Mouse (Mus musculus): ENCODE data around the gene Rnf4.

The Rnf4 gene

GRCm38 (mm10) chr5:34340246-34340645 is 4.2 kb downstream of the Rnf4 start:
- no peak for DNase-seq

GRCm38 (mm10) chr5:34352084-34352631 is 16.1 kb downstream of the Rnf4 start:
- no peak for DNase-seq

- no peak for DNase-seq
These were observed 24.2 kb downstream of the Rnf4 start for GRCm38 (mm10) chr5:34360261-34360660.

- DNase-seq = no peak
These were observed 27.0 kb downstream of the Rnf4 start for GRCm38 (mm10) chr5:34363115-34363514.

DNA sequence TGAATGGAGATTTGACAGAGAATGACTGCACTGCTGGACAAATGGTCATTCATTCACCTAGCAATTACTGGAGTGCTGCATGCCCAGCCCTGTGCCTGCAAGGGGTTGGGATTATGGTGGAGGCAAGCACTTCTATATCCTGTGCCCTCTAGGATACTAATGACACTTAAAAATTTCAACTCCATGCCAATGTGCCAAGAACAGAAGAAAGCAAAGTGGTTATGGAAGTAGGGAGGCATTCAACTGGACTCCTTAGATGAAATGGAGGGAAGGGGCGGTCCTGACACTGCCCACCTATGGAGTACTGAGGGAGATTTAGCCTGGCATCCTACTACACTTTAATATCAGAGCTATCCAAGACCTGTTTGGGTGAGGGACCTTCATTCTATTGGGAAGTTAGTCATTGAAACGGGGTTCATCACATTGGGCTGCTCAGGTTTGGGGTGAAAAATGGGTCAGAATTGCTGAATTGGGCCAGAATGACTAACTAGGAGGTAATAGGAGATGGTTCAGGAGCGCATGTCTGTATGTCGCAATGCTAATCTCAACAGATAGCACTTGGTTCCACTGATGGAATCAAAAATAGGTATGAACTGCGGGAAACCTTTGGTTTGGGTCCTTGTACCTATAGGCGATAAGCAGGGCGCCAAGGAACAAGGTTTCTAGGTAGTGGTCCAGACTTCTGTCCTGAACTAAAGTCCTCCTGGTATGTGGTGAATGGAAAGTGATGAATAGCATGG is 32.6 kb downstream of the Rnf4 start:
- no peak for DNase-seq

GRCm38 (mm10) chr5:34369341-34370021 is 33.4 kb downstream of the Rnf4 start, which contains the start of gene Fam193a:
TSS of gene Fam193a (plus strand) at chr5:34369933.
- peak; percentile 99 for DNase-seq

- DNase-seq = peak; percentile 55
These were observed 34.1 kb downstream of the Rnf4 start for GRCm38 (mm10) chr5:34370022-34370823.

DNA sequence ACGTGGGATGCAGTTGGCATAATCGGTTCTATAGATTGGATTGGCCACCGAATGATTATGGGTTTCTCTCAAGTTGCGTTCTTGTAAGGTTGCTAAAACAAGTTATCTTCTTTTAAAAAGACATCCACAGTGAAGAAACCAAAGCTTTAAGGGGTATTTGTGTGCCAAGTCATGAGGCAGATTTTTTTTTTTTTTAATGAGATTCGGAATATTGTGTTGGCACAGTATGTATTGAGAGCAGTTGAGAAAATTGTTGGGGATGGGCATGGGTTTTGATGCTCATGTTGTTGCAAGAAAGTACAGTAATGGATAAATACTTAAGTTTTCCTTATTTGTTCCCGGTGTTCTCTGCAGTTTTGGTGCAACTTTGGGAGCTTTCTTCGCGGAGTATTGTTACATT is 34.8 kb downstream of the Rnf4 start:
- no peak for DNase-seq

DNA sequence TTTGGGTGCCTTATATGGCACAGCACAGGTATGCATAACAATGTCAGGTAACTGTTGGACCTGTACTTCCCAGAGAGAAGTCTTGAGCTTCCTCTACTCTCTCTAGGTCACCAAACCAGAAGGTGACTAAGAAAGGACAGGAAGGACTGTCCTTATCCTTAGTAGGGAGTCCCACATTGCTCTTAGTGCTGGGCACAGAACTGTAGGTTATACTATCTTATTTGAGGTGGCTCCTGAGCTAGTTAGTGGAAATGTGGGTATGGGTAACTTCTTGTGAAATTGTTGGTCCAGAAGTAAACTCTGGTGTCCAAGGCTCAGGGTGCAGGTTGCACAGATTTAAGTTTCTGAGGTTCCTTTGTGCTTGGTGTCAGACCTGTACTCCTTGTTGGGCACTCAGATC is 36.1 kb downstream of the Rnf4 start:
- no peak for DNase-seq

- no peak for DNase-seq
These were observed 36.5 kb downstream of the Rnf4 start for GRCm38 (mm10) chr5:34372541-34372940.

- no peak for DNase-seq
These were observed 42.7 kb downstream of the Rnf4 start for GRCm38 (mm10) chr5:34378787-34379186.

- DNase-seq = no peak
These were observed 45.6 kb downstream of the Rnf4 start for GRCm38 (mm10) chr5:34381700-34382099.

- DNase-seq = no peak
These were observed 49.5 kb downstream of the Rnf4 start for GRCm38 (mm10) chr5:34385616-34386015.

- DNase-seq = no peak
These were observed 50.7 kb downstream of the Rnf4 start for GRCm38 (mm10) chr5:34386744-34387143.

- no peak for DNase-seq
These were observed 57.2 kb downstream of the Rnf4 start for GRCm38 (mm10) chr5:34393251-34393650.

- no peak for DNase-seq
These were observed 59.3 kb downstream of the Rnf4 start for GRCm38 (mm10) chr5:34395347-34395746.

DNA sequence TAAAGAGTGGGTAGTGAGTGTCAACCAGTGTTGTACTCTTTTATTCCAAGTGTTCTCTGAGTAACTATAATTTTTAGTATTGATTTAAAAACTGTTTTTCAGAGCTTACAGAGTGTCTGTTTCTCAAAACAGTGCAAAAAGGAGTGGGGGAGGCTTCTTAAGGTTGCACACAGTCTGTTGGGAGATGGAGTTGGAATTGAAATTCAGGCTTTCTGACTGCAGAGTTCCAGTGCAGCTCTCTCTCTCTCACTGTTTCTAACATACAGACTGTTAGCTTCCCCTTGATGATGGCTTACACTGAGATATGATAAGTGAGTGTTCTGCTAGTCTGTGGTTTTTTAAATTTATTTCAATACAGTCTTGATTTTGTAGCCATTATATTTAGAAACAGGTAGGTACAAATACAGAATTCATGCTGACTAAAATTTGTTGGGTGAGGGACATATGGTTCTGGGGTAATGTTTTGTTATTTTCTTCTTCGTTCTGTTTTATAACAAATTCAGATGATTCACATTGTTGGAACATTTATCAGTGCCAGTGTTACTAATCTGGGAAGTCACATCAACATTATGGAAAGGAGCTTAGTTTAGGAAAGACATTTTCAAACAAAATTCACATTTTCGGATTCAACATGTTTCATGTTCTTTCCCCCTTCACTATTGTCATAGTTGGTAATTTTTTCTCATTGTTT is 59.9 kb downstream of the Rnf4 start:
- DNase-seq = no peak

DNA sequence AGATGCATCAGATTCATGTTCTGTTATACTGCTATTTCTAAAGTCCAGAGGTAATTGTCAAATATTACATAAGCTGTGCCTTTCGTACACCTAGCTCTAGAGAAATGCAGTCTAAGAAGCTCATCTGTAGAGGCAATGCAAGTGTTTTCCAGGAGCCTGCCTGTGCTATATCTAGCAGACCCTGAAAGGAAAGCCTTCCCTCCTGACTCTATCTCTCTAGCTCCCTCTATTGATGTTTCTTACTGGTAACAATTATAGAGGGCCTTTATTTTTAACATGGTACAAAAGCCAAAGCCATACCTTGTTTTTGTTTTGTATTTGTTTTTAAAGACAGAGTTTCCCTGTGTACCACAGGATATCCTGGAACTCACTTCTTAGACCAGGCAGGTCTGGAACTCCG is 61.8 kb downstream of the Rnf4 start:
- DNase-seq = peak; percentile 3

DNA sequence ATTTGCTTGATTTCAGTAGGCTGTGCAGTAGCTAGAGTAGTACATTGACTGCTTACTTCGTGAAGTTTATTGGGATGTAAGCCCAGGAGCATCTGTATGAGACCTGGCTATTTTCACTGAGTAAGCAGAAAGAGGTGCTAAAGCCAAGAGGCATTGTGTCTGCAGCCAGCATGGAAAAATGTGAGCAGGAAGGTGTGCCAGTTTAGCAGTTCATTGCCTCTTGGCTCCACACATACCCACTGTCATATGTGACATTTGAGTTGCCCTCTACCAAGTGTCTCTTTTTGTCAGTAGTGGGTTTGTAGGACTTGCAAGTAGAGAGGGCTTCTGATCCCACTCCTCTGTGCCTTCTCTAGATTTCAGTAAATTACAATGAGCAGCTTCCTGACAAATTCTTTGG is 62.2 kb downstream of the Rnf4 start:
- no peak for DNase-seq

Measured in embryo, embryonic 11 days (tissue).